Mouse (Mus musculus) ES-E14 (cell line): ENCODE measurements around the gene Enah. TPM values are rescaled to one million over a fixed set of nuclear protein-coding genes. Genes with fewer than 3 reads are reported as not detected.

ENCODE experiments used
- DNase-seq: peaks from one replicate; pipeline ENCODE4 v3.0.0-alpha.2; 2013; ENCODE audit warnings: low read depth, low spot score
- H3K27ac ChIP-seq: 2 replicates; pipeline ENCODE4 v1.5.1; 2012; ENCODE audit warnings: low read depth, mild to moderate bottlenecking, low read length, moderate library complexity, mixed read lengths; ENCODE audit not compliant: poor library complexity, insufficient read depth, severe bottlenecking
- H3K36me3 ChIP-seq: 2 replicates; pipeline ENCODE4 v1.6.1; 2012; ENCODE audit warnings: mild to moderate bottlenecking, low read length, moderate library complexity, mixed read lengths; ENCODE audit not compliant: control insufficient read depth, poor library complexity, insufficient read depth, severe bottlenecking
- H3K4me1 ChIP-seq, 2 experiments: fragments of 150-350 bp in 1 of 2; sonication (generic) in 1 of 2; 2 replicates each; pipeline ENCODE4 v1.6.1; 2012; ENCODE audit warnings: low read length in 2 of 2, mild to moderate bottlenecking in 1 of 2, mixed read lengths in 1 of 2; ENCODE audit not compliant: control insufficient read depth in 2 of 2, insufficient read depth in 2 of 2, poor library complexity in 1 of 2
- H3K4me3 ChIP-seq, 2 experiments: fragments of 150-350 bp in 1 of 2; sonication (generic) in 1 of 2; 2 replicates each; pipeline ENCODE4 v1.5.1; 2012; ENCODE audit warnings: low read length in 2 of 2, low read depth in 1 of 2, mild to moderate bottlenecking in 1 of 2, mixed read lengths in 1 of 2; ENCODE audit not compliant: insufficient read depth in 1 of 2, poor library complexity in 1 of 2, severe bottlenecking in 1 of 2
- H3K9ac ChIP-seq: 2 replicates; pipeline ENCODE4 v1.6.1; 2012; ENCODE audit warnings: low read depth, mild to moderate bottlenecking, low read length, mixed read lengths; ENCODE audit not compliant: poor library complexity, insufficient read depth, severe bottlenecking
- H3K9me3 ChIP-seq: fragments of 150-350 bp; sonication (generic); 2 replicates; pipeline ENCODE4 v1.6.1; 2012; ENCODE audit warnings: low read depth, mild to moderate bottlenecking, low read length; ENCODE audit not compliant: control insufficient read depth, insufficient read depth
- CHD2 ChIP-seq: IDR thresholded peaks from 2 replicates; pipeline ENCODE4 v1.6.1; 2014; ENCODE audit warnings: mild to moderate bottlenecking, low read depth, low read length, inconsistent platforms
- HCFC1 ChIP-seq: IDR thresholded peaks from 2 replicates; pipeline ENCODE4 v1.6.1; 2012; ENCODE audit warnings: low read length, inconsistent platforms, borderline replicate concordance; ENCODE audit not compliant: insufficient read depth
- MAFK ChIP-seq: IDR thresholded peaks from 2 replicates; pipeline ENCODE4 v1.6.1; 2014; ENCODE audit warnings: mild to moderate bottlenecking, low read depth, low read length, inconsistent platforms; ENCODE audit not compliant: insufficient read depth
- ZC3H11A ChIP-seq: IDR thresholded peaks from 2 replicates; pipeline ENCODE4 v1.6.1; 2012; ENCODE audit warnings: low read depth, mild to moderate bottlenecking, inconsistent platforms, low read length, borderline replicate concordance
- ZNF384 ChIP-seq: IDR thresholded peaks from 2 replicates; pipeline ENCODE4 v1.6.1; 2012; ENCODE audit warnings: low read depth, low read length, inconsistent platforms
- in situ Hi-C, 2 experiments: fragments of 600-800 bp; cut with MboI; formaldehyde crosslinking; loops; one replicate each; pipeline ENCODE4 v1.15.1; 2025; ENCODE audit warnings: low sequenced_read_pairs in 2 of 2, inconsistent platforms in 1 of 2; ENCODE audit not compliant: unreplicated experiment in 2 of 2
- total RNA-seq: library from RNA; depleted of rRNA; stranded (reverse); fragments of 300-350 nt; gene quantifications from 2 replicates; pipeline ENCODE4 v1.2.3, GENCODE M21; 2012

The Enah gene
- total RNA-seq, 1 experiment: 331 TPM

DNA sequence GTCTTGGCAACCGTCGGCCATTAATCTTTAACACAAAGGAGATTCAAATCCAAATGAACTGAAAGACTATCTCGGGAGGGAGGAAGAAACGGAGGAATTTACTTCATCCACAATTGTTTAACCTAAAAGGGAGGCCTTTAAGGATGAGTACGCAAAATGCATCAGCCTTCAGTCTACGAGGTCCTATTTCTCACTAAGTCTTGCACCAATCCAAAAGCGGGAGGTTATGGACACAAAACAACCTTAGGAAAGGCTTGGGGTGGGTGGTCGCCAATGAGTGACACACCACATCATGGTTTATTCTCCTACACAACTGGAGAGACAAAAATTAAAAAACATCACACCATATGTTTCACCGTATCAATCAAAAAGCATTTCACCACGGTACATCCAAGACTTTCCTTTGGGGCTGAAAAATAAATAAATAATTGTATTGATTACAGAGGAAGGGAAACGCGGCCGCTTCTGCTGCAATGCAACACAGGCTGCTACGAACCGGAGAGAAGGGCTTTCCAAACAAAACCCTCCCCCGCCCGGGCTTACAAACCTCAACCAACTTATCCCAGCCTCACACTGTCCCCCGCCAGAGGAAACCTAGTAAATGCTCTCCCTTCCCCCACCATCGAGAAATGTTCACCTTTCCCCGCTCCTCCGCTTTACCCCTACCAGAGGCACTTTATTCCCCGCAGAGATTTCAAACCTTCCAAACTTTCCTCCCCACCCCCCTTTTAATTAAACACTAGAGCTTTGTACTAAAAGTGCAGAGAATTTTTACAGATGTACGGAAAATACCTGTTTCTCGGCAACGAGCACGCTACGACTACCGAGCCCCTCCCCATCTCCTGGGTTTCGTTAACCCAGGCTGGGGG, 1.2 kb downstream of the Enah start:
- in situ Hi-C loops: no loop called here
- Histone ChIP-seq H3K4me1 (peaks cover 7 to 11% of the 10 kb centered on the region in 2 experiments; a peak in 3 of 4 replicates), H3K9me3 (no peaks in the 10 kb centered on the region), H3K9ac (peak overlapping the region; percentile 96), H3K36me3 (peaks cover 6% of the 10 kb centered on the region), H3K4me3 (peak overlapping the region; percentile 83 to 97), H3K27ac (peak overlapping the region; percentile 97)
- TF ChIP-seq HCFC1 (no peak), MAFK (no peak), CHD2 (no peak), ZC3H11A (no peak), ZNF384 (no peak)
- no peak for DNase-seq

DNA sequence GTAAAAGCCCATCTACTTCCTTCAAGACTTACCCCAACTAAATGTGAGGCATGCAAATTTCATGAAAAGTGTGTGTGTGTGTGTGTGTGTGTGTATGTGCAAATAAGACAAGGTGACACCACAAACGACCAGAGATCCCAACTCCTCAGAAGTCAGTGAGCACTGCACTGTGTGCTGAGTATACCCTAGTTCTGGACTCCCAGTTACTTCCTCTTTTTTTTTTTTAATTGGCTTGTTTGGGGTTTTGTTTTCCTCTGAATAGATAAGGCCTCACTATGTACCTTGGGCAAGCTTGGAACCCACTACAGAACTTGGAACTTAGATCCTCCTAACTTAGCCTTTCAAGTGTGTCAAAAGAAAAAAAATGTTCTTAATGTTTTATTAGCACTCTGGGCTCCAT, 14.0 kb downstream of the Enah start:
- no peak overlapping the region for H3K9ac ChIP-seq
- H3K4me1 ChIP-seq: peaks cover 2 to 12% of the 10 kb centered on the region in 2 experiments; a peak in 3 of 4 replicates
- no peaks in the 10 kb centered on the region for H3K9me3 ChIP-seq
- in situ Hi-C loops: no loop called here
- no peak for TF ChIP-seq HCFC1
- no peak for TF ChIP-seq MAFK
- TF ChIP-seq ZNF384: no peak
- TF ChIP-seq ZC3H11A: no peak
- no peak for TF ChIP-seq CHD2
- no peak overlapping the region for H3K27ac ChIP-seq
- no peak for DNase-seq
- H3K4me3 ChIP-seq: no peak overlapping the region
- H3K36me3 ChIP-seq: peaks cover 9% of the 10 kb centered on the region

- Histone ChIP-seq H3K27ac (no peak overlapping the region), H3K4me3 (no peak overlapping the region), H3K9ac (no peak overlapping the region), H3K4me1 (peaks cover 2 to 6% of the 10 kb centered on the region in 2 experiments; a peak in 2 of 4 replicates), H3K36me3 (peaks cover 5% of the 10 kb centered on the region), H3K9me3 (no peaks in the 10 kb centered on the region)
- DNase-seq: no peak
- in situ Hi-C loops: no loop called here
- no peak for TF ChIP-seq ZC3H11A
These were observed 21.1 kb downstream of the Enah start for GRCm38 (mm10) chr1:181998673-181999072.

DNA sequence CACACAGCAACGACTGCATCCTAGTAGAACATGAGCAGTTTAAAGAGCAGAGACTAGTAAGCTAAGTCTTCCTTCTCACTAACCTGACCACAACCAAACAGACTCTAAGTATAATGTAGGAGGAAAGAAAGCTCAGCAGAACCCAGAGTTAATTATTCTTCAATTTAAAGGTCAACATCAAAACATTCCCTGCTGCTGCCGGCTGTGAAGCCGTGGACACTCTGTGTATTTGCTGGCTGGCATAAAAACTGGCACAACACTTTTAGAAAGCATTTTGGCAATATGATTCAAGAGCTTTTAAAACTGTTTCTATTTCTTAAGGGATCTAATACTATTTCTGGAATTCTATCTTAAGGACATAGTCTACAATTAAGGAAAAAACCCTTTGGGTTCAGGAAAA, 22.0 kb downstream of the Enah start:
- H3K4me3 ChIP-seq: no peak overlapping the region
- H3K9me3 ChIP-seq: no peaks in the 10 kb centered on the region
- in situ Hi-C loops: no loop called here
- DNase-seq: no peak
- no peak overlapping the region for H3K9ac ChIP-seq
- H3K36me3 ChIP-seq: peaks cover 5% of the 10 kb centered on the region
- peaks cover 2 to 5% of the 10 kb centered on the region in 2 experiments; a peak in 1 of 4 replicates for H3K4me1 ChIP-seq
- H3K27ac ChIP-seq: no peak overlapping the region
- TF ChIP-seq ZC3H11A (no peak), HCFC1 (no peak), MAFK (no peak), CHD2 (no peak), ZNF384 (no peak)

DNA sequence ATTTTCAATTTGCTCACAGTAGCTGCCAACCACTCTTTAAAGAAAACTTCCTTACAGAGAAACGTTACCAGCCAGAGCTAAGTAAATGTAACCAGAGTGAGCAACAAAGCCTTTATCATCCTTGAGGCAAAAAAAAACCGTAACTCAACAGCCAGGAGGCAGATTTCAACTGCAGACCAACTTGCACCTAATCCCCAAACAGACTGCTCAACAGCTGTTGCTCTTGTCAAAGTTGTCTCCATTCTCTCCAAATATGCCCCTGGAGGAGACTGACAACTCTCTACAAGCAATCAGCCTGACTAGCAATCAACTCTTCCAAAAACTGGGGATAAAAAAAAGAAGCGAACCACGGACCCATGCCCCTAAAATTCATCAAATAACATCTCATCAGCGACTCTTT, 26.2 kb downstream of the Enah start:
- Histone ChIP-seq H3K36me3 (peaks cover 5% of the 10 kb centered on the region), H3K9ac (no peak overlapping the region), H3K4me1 (peaks cover 4 to 7% of the 10 kb centered on the region in 2 experiments; a peak in 2 of 4 replicates), H3K9me3 (no peaks in the 10 kb centered on the region), H3K4me3 (no peak overlapping the region), H3K27ac (no peak overlapping the region)
- in situ Hi-C loops: no loop called here
- TF ChIP-seq MAFK (no peak), CHD2 (no peak), ZC3H11A (no peak), HCFC1 (no peak), ZNF384 (no peak)
- no peak for DNase-seq
